Mouse (Mus musculus): Measurements from ENCODE around the gene Dock7. TPM values are rescaled to one million over a fixed set of nuclear protein-coding genes. Genes with fewer than 3 reads are reported as not detected.

The Dock7 gene
- polyA plus RNA-seq (2015; fragmentation: Nextera tagmentation; extraction: Ambion mirVana): 86.0 and 87.1 TPM in 2 replicates

DNA sequence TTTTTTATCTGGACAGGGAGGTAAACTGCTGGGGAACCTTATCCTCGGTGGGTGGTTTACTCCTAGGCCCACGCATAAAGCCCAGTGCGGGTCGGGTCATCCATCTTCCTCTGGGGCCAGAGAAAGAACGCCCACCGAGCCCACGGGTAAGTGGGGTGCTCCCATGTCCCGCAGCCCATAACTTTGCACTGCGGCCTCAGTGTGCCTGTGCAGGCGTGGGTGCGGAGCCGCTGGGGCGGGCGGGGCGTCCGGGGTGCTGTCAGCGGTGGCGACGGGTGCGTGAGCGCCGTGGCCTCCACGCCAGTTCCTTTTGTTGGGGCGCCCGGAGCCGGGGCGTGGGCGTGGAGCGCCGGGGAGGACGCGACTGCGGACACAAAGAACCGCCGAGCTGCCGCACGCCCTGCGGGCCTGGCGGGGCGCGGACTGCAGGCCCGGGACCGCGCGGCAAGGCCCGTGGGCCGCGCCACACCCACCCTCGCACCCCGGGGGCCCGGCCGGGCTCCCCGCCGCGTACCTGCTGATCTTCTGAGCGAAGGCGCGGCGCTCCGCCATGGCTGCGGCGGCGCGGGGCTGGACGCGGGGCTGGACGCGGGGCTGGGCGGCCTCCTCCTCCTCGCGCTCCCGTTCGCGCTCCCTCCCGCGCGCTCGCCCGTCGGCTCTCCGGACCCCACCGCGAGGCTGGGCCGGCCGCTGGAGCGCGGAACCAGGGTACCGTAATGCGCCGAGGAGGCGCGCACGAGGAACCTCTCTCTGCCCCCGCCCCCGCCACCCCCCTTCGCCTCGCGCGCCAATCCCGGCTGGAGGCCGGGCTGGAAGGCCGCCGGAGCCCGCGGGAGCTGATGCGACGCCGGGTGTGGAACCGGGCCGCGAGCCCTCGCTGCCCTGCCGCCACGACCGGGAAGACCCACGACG is at the start of gene Dock7:
Gene Dock7 (minus strand): TSS at position 705 of the 912 bp plus-strand sequence.
- ATAC-seq: peak; percentile 95
- Histone ChIP-seq H3K27me3 (replicated peaks; ENCODE audit: control insufficient read depth, insufficient read depth, low read length) (no peaks in the 10 kb centered on the region), H3K4me1 (replicated peaks; ENCODE audit: control insufficient read depth, insufficient read depth, low read length) (peaks cover 42% of the 10 kb centered on the region), H3K9ac (replicated peaks; ENCODE audit: low read depth, low read length) (peak within 1 kb of the TSS; percentile 97), H3K4me3 (replicated peaks; ENCODE audit: low read length) (peak within 1 kb of the TSS; percentile 68), H3K36me3 (ENCODE audit: control insufficient read depth, insufficient read depth) (no peaks in the 10 kb centered on the region), H3K4me2 (ENCODE audit: low read length) (peak within 1 kb of the TSS; percentile 79), H3K9me3 (ENCODE audit: control insufficient read depth, low read length) (no peaks in the 10 kb centered on the region), H3K27ac (ENCODE audit: low read length) (peak within 1 kb of the TSS; percentile 85)
- WGBS: under 1% methylated on average over 98 of the region's 117 CpGs

GRCm38 (mm10) chr4:99168869-99169268 is 48.2 kb upstream of the Dock7 start:
- no peaks in the 10 kb centered on the region for H3K27me3 ChIP-seq (replicated peaks; ENCODE audit: control insufficient read depth, insufficient read depth, low read length)
- no peak overlapping the region for H3K4me2 ChIP-seq (ENCODE audit: low read length)
- no peak overlapping the region for H3K27ac ChIP-seq (ENCODE audit: low read length)
- no peak overlapping the region for H3K4me3 ChIP-seq (replicated peaks; ENCODE audit: low read length)
- no peak overlapping the region for H3K9ac ChIP-seq (replicated peaks; ENCODE audit: low read depth, low read length)
- WGBS: 96% methylated on average over 5 of the region's 5 CpGs
- H3K9me3 ChIP-seq (ENCODE audit: control insufficient read depth, low read length): no peaks in the 10 kb centered on the region
- no peaks in the 10 kb centered on the region for H3K36me3 ChIP-seq (ENCODE audit: control insufficient read depth, insufficient read depth)
- no peak for ATAC-seq
- H3K4me1 ChIP-seq (replicated peaks; ENCODE audit: control insufficient read depth, insufficient read depth, low read length): no peaks in the 10 kb centered on the region

- H3K27ac ChIP-seq (ENCODE audit: low read length): no peak overlapping the region
- no peaks in the 10 kb centered on the region for H3K36me3 ChIP-seq (ENCODE audit: control insufficient read depth, insufficient read depth)
- H3K9ac ChIP-seq (replicated peaks; ENCODE audit: low read depth, low read length): no peak overlapping the region
- WGBS: 21% methylated on average over 4 of the region's 4 CpGs
- no peak overlapping the region for H3K4me2 ChIP-seq (ENCODE audit: low read length)
- no peak for ATAC-seq
- no peaks in the 10 kb centered on the region for H3K27me3 ChIP-seq (replicated peaks; ENCODE audit: control insufficient read depth, insufficient read depth, low read length)
- no peak overlapping the region for H3K4me3 ChIP-seq (replicated peaks; ENCODE audit: low read length)
- no peaks in the 10 kb centered on the region for H3K9me3 ChIP-seq (ENCODE audit: control insufficient read depth, low read length)
- peaks cover 7% of the 10 kb centered on the region; the same call in 1 of the 2 replicates for H3K4me1 ChIP-seq (replicated peaks; ENCODE audit: control insufficient read depth, insufficient read depth, low read length)
Observed at GRCm38 (mm10) chr4:99163547-99163946, 42.8 kb upstream of the Dock7 start.

GRCm38 (mm10) chr4:99163001-99163400 is 42.3 kb upstream of the Dock7 start:
- H3K9ac ChIP-seq (replicated peaks; ENCODE audit: low read depth, low read length): no peak overlapping the region
- peaks cover 7% of the 10 kb centered on the region; the same call in 1 of the 2 replicates for H3K4me1 ChIP-seq (replicated peaks; ENCODE audit: control insufficient read depth, insufficient read depth, low read length)
- H3K4me2 ChIP-seq (ENCODE audit: low read length): no peak overlapping the region
- H3K27me3 ChIP-seq (replicated peaks; ENCODE audit: control insufficient read depth, insufficient read depth, low read length): no peaks in the 10 kb centered on the region
- H3K9me3 ChIP-seq (ENCODE audit: control insufficient read depth, low read length): no peaks in the 10 kb centered on the region
- H3K36me3 ChIP-seq (ENCODE audit: control insufficient read depth, insufficient read depth): no peaks in the 10 kb centered on the region
- no peak overlapping the region for H3K4me3 ChIP-seq (replicated peaks; ENCODE audit: low read length)
- WGBS: 38% methylated on average over 9 of the region's 9 CpGs
- ATAC-seq: no peak
- H3K27ac ChIP-seq (ENCODE audit: low read length): no peak overlapping the region

DNA sequence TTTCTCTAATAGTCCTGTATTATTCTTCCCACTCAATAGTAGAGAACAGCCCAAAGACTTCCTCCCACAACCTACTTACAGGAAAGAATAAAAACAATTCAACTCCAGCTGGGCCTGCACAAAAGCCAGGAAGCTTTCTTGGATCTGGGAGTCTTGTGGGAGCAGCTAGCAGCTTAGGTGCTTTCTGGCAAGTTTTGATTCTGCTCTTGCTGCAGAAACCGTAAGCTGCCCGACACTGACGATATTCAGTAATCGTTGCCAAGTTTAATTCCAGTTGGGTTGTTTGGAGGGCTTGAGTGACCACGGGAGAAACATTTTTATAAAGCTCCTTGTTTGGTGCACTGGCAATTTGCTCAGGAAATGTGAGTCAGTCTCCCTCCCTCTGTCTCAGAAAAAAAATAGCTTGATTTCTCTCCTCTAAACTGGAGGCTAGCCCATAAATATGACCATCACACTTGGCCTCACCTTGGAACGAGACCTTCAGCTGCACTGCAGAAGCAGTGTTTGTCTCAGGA is 40.8 kb upstream of the Dock7 start:
- peak overlapping the region; percentile 18; the same call in 1 of the 2 replicates for H3K4me2 ChIP-seq (ENCODE audit: low read length)
- H3K27me3 ChIP-seq (replicated peaks; ENCODE audit: control insufficient read depth, insufficient read depth, low read length): no peaks in the 10 kb centered on the region
- H3K27ac ChIP-seq (ENCODE audit: low read length): no peak overlapping the region
- H3K4me1 ChIP-seq (replicated peaks; ENCODE audit: control insufficient read depth, insufficient read depth, low read length): peaks cover 7% of the 10 kb centered on the region; the same call in 1 of the 2 replicates
- no peaks in the 10 kb centered on the region for H3K36me3 ChIP-seq (ENCODE audit: control insufficient read depth, insufficient read depth)
- WGBS: 2% methylated on average over 6 of the region's 6 CpGs
- no peaks in the 10 kb centered on the region for H3K9me3 ChIP-seq (ENCODE audit: control insufficient read depth, low read length)
- H3K9ac ChIP-seq (replicated peaks; ENCODE audit: low read depth, low read length): no peak overlapping the region
- H3K4me3 ChIP-seq (replicated peaks; ENCODE audit: low read length): no peak overlapping the region
- ATAC-seq: no peak

DNA sequence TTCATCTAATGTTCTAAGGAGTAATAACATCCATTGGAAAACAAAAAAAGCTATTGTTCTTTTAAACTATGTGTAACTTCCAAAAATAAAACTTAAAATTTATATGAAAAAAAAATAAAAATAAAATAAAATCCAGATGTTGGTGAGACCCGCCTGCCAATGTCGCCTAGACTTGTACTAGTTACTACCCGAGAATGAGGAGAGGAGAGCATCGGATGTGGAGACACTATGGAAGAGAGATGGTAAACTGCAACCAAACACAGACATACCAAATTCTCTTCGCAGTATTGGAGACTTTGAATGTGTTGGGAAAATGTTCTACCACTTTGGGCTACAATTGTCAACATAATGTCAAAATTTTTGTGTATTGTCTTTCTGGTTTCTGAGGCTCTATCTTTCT is 40.2 kb upstream of the Dock7 start:
- no peak overlapping the region for H3K9ac ChIP-seq (replicated peaks; ENCODE audit: low read depth, low read length)
- no peaks in the 10 kb centered on the region for H3K9me3 ChIP-seq (ENCODE audit: control insufficient read depth, low read length)
- 14% methylated on average over 5 of the region's 5 CpGs for WGBS
- no peak overlapping the region for H3K27ac ChIP-seq (ENCODE audit: low read length)
- H3K4me2 ChIP-seq (ENCODE audit: low read length): no peak overlapping the region
- H3K27me3 ChIP-seq (replicated peaks; ENCODE audit: control insufficient read depth, insufficient read depth, low read length): no peaks in the 10 kb centered on the region
- no peak for ATAC-seq
- H3K4me3 ChIP-seq (replicated peaks; ENCODE audit: low read length): no peak overlapping the region
- H3K4me1 ChIP-seq (replicated peaks; ENCODE audit: control insufficient read depth, insufficient read depth, low read length): peaks cover 7% of the 10 kb centered on the region; the same call in 1 of the 2 replicates
- H3K36me3 ChIP-seq (ENCODE audit: control insufficient read depth, insufficient read depth): no peaks in the 10 kb centered on the region

DNA sequence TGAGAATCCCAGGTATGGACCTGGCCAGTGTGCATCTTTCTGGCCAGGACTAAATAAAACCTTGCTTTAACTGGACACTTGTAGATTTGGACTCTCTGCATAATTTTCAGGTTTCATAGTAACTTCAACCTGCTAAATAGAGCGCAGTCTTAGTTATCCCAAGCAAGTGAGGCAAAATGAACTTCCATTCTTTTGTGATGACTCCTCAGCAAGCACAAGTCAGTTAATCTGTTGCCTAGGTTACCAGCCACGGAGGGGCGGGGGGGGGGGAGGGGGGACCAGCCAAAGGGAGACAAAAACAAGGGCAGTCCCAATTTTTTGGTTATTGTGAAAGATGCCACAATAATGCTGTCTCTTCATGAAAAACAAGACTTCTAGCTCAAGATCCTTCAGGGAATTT is 39.7 kb upstream of the Dock7 start:
- ATAC-seq: no peak
- Histone ChIP-seq H3K9me3 (ENCODE audit: control insufficient read depth, low read length) (no peaks in the 10 kb centered on the region), H3K36me3 (ENCODE audit: control insufficient read depth, insufficient read depth) (no peaks in the 10 kb centered on the region), H3K4me1 (replicated peaks; ENCODE audit: control insufficient read depth, insufficient read depth, low read length) (peaks cover 7% of the 10 kb centered on the region; the same call in 1 of the 2 replicates), H3K27me3 (replicated peaks; ENCODE audit: control insufficient read depth, insufficient read depth, low read length) (no peaks in the 10 kb centered on the region), H3K27ac (ENCODE audit: low read length) (no peak overlapping the region), H3K4me3 (replicated peaks; ENCODE audit: low read length) (no peak overlapping the region), H3K9ac (replicated peaks; ENCODE audit: low read depth, low read length) (no peak overlapping the region), H3K4me2 (ENCODE audit: low read length) (no peak overlapping the region)
- WGBS: 3% methylated on average over 3 of the region's 3 CpGs

GRCm38 (mm10) chr4:99158495-99158894 is 37.8 kb upstream of the Dock7 start:
- WGBS: 91% methylated on average over 5 of the region's 5 CpGs
- H3K27ac ChIP-seq (ENCODE audit: low read length): no peak overlapping the region
- H3K9me3 ChIP-seq (ENCODE audit: control insufficient read depth, low read length): no peaks in the 10 kb centered on the region
- no peak overlapping the region for H3K4me3 ChIP-seq (replicated peaks; ENCODE audit: low read length)
- no peak overlapping the region for H3K4me2 ChIP-seq (ENCODE audit: low read length)
- no peak for ATAC-seq
- H3K9ac ChIP-seq (replicated peaks; ENCODE audit: low read depth, low read length): no peak overlapping the region
- H3K36me3 ChIP-seq (ENCODE audit: control insufficient read depth, insufficient read depth): no peaks in the 10 kb centered on the region
- H3K4me1 ChIP-seq (replicated peaks; ENCODE audit: control insufficient read depth, insufficient read depth, low read length): peaks cover 7% of the 10 kb centered on the region; the same call in 1 of the 2 replicates
- no peaks in the 10 kb centered on the region for H3K27me3 ChIP-seq (replicated peaks; ENCODE audit: control insufficient read depth, insufficient read depth, low read length)

DNA sequence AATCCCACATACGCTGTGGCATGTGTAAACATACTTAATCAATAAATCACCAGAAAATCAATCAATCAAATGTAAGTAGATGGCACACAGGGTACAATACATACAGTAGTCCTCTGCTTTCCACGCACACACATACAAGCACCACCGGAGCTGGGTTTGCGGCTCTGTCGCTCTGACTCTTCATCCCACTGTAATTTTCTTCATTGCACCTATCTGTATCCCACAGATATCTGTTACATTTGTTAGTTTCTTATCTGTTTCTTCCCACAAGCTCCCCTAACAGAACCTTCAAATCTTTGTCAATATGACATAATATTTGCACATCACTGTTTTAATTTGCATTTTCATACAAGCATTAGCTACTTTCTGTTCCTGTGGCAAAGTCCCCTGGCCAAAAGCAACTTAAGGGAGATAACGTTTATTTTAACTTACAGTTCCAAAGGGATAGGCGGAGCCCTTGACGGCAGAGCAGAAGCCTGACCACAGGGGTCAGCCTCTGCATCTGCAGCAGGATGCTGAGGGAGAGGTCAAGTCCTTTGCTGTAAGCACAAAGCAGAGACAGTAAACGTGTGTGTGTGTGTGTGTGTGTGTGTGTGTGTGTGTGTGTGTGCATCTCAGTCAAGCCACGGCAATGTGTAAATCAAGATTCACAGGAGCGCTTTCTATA is 36.1 kb upstream of the Dock7 start:
- Histone ChIP-seq H3K27ac (ENCODE audit: low read length) (no peak overlapping the region), H3K4me3 (replicated peaks; ENCODE audit: low read length) (no peak overlapping the region), H3K9ac (replicated peaks; ENCODE audit: low read depth, low read length) (no peak overlapping the region), H3K4me1 (replicated peaks; ENCODE audit: control insufficient read depth, insufficient read depth, low read length) (peaks cover 7% of the 10 kb centered on the region; the same call in 1 of the 2 replicates), H3K4me2 (ENCODE audit: low read length) (no peak overlapping the region), H3K27me3 (replicated peaks; ENCODE audit: control insufficient read depth, insufficient read depth, low read length) (no peaks in the 10 kb centered on the region), H3K36me3 (ENCODE audit: control insufficient read depth, insufficient read depth) (no peaks in the 10 kb centered on the region), H3K9me3 (ENCODE audit: control insufficient read depth, low read length) (no peaks in the 10 kb centered on the region)
- 66% methylated on average over 11 of the region's 11 CpGs for WGBS
- no peak for ATAC-seq

Data from forebrain, embryonic 16.5 days (tissue).